Mouse (Mus musculus): ENCODE data around the gene Mrpl30.

GRCm38 (mm10) chr1:37916393-37916792, 26.1 kb downstream of the Mrpl30 start, which contains the start of gene Lyg2:
- TF ChIP-seq POLR2A (IDR thresholded peaks at IDR 0.05; ENCODE audit: borderline replicate concordance, extremely low read depth, low read depth, low read length) (no peak), CTCF (IDR thresholded peaks at IDR 0.05; ENCODE audit: insufficient read depth, low read length) (no peak)

Measured in lung, adult 2 months (tissue).